Mouse (Mus musculus) thymus, adult 2 months (tissue): Measurements from ENCODE around the gene Asic3.

Experiments used
- CTCF ChIP-seq: fragments of 200-500 bp; IDR thresholded peaks from 2 replicates; pipeline ENCODE4 v1.5.1; 2012; ENCODE audit warnings: mild to moderate bottlenecking, control low read depth, low read length, moderate library complexity, borderline replicate concordance; ENCODE audit not compliant: control insufficient read depth, poor library complexity, insufficient read depth; ENCODE audit errors: extremely low read depth
- POLR2A ChIP-seq: fragments of 200-500 bp; IDR thresholded peaks from 2 replicates; pipeline ENCODE4 v1.6.1; 2012; ENCODE audit warnings: mild to moderate bottlenecking, low read length, control low read depth, moderate library complexity; ENCODE audit not compliant: control insufficient read depth, poor library complexity, insufficient read depth; ENCODE audit errors: extremely low read depth

DNA sequence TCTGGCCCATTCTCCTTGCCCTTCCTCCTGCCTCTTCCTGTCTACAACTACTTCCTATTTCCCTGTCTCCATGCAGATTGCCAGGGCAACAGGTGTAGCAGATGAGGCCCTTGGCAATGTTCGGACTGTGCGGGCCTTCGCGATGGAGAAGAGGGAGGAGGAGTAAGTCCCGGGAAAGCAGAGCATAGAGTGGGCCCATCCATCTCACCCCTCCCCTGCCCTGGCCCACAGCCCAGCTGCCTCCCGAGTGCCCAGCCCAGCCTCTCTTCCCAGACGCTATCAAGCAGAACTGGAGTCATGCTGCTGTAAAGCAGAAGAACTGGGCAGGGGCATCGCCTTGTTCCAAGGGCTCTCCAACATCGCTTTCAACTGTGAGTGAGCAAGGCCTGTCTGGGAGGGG lies 11.2 kb upstream of the Asic3 start:
- TF ChIP-seq POLR2A (no peak), CTCF (no peak)
